Mouse (Mus musculus): ENCODE data around the gene Dync1li2. TPM values are rescaled to one million over a fixed set of nuclear protein-coding genes. Genes with fewer than 3 reads are reported as not detected.
A peak's percentile ranks its signal among the peaks of the same experiment; 100 is the strongest.

Dync1li2 gene
- polyA plus RNA-seq, 1 experiment from 2014 or later: 34.4 TPM

- no peak overlapping the region for H3K9ac ChIP-seq (ENCODE audit: low read depth, low read length)
Measured at GRCm38 (mm10) chr8:104374269-104374668, 68.6 kb downstream of the Dync1li2 start.

DNA sequence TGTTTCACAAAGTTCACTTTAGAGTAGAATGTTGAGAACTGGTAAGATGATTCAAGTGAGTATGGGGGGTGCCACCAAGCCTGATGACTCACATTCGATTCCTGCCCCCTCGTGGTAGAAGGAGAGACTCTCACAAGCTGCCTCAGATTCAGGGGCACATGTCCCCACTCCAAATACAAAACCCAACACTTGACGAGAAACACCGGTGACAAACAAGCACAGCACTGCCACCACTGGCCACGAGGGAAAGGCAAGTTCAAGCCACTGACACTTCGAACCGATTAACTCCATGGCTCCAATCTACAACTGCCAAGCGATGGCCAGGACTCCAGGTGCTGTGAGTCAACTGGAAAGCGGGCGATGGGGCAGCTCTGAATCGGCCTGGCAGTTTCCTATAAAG lies 69.1 kb downstream of the Dync1li2 start:
- 62% methylated on average over 11 of the region's 11 CpGs for WGBS

More at GRCm38 (mm10) chr8:104374269-104374668, 68.6 kb downstream of the Dync1li2 start:
- no peaks in the 10 kb centered on the region for H3K9me3 ChIP-seq (replicated peaks; ENCODE audit: low read length)
- H3K4me1 ChIP-seq (replicated peaks; ENCODE audit: insufficient read depth, low read length): peaks cover 16% of the 10 kb centered on the region
- DNase-seq (ENCODE audit: low spot score) (no peak), ATAC-seq (replicated peaks; ENCODE audit: low FRiP score, low read depth) (no peak)
- H3K4me3 ChIP-seq (replicated peaks; ENCODE audit: low read depth, low read length): no peak overlapping the region
- H3K36me3 ChIP-seq (ENCODE audit: insufficient read depth, low read length): no peaks in the 10 kb centered on the region
- H3K4me2 ChIP-seq (ENCODE audit: low read length): no peak overlapping the region
- peak overlapping the region; percentile 81 for H3K27ac ChIP-seq
- H3K27me3 ChIP-seq (ENCODE audit: insufficient read depth, low read length): no peaks in the 10 kb centered on the region
- TF ChIP-seq CTCF (IDR thresholded peaks at IDR 0.05; ENCODE audit: low read depth): no peak
- whole genome bisulfite sequencing: 57% methylated on average over 11 of the region's 11 CpGs

DNA sequence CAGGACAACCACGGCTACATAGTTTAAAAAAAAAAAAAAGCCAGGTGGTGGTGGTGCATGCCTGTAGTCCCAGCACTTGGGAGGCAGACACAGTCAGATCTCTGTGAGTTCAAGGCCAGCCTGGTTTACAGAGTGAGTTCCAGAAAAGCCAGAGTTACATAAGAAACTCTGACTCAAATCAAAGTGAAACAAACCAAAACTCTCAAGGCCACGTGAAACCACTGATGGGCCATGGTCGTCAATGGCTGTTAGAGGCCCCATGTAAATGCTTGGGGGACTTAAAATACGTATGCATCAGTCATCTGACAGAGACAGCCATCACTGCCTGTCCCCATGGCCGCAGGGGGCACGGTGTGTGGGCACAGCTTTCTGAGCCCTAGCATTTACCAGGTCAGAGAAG lies 71.7 kb downstream of the Dync1li2 start:
- Histone ChIP-seq H3K4me1 (replicated peaks; ENCODE audit: insufficient read depth, low read length) (peaks cover 25% of the 10 kb centered on the region), H3K36me3 (ENCODE audit: insufficient read depth, low read length) (no peaks in the 10 kb centered on the region), H3K4me3 (replicated peaks; ENCODE audit: low read depth, low read length) (no peak overlapping the region), H3K9ac (ENCODE audit: low read depth, low read length) (no peak overlapping the region), H3K27me3 (ENCODE audit: insufficient read depth, low read length) (no peaks in the 10 kb centered on the region), H3K4me2 (ENCODE audit: low read length) (no peak overlapping the region), H3K9me3 (replicated peaks; ENCODE audit: low read length) (no peaks in the 10 kb centered on the region), H3K27ac (no peak overlapping the region)
- no peak for DNase-seq (ENCODE audit: low spot score)
- TF ChIP-seq CTCF (IDR thresholded peaks at IDR 0.05; ENCODE audit: low read depth): no peak
- 82% methylated on average over 6 of the region's 6 CpGs for WGBS
- no peak for ATAC-seq (replicated peaks; ENCODE audit: low FRiP score, low read depth)

More for the DNA sequence above, 69.1 kb downstream of the Dync1li2 start:
- Histone ChIP-seq H3K9me3 (replicated peaks; ENCODE audit: low read length) (no peaks in the 10 kb centered on the region), H3K4me3 (replicated peaks; ENCODE audit: low read depth, low read length) (no peak overlapping the region), H3K4me1 (replicated peaks; ENCODE audit: insufficient read depth, low read length) (peaks cover 17% of the 10 kb centered on the region), H3K9ac (ENCODE audit: low read depth, low read length) (no peak overlapping the region), H3K27me3 (ENCODE audit: insufficient read depth, low read length) (no peaks in the 10 kb centered on the region), H3K27ac (peak overlapping the region; percentile 81), H3K36me3 (ENCODE audit: insufficient read depth, low read length) (no peaks in the 10 kb centered on the region), H3K4me2 (ENCODE audit: low read length) (no peak overlapping the region)
- DNase-seq (ENCODE audit: low spot score) (no peak), ATAC-seq (replicated peaks; ENCODE audit: low FRiP score, low read depth) (no peak)
- TF ChIP-seq CTCF (IDR thresholded peaks at IDR 0.05; ENCODE audit: low read depth): peak; percentile 58

DNA sequence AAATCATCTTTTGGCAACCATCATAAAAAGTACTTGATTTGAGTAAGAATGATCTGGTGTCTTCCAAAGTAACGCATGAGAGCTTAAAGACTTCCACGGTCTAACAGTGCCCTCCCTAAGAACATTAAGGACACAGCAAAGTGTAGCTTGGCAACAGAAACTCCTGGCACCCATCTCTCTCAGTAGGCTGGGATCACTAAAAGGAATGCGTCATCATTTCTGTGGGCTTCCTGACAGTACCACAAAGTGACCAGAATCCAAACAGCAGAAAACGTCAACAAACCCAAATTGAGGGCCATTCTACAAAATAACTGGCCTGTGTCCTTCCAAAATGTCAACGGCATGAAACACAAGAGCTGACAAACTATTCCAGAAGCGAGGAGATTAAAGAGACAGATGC lies 72.8 kb downstream of the Dync1li2 start:
- 56% methylated on average over 6 of the region's 6 CpGs for WGBS
- H3K9me3 ChIP-seq (replicated peaks; ENCODE audit: low read length): no peaks in the 10 kb centered on the region
- no peak overlapping the region for H3K9ac ChIP-seq (ENCODE audit: low read depth, low read length)
- ATAC-seq (replicated peaks; ENCODE audit: low FRiP score, low read depth): no peak
- no peak overlapping the region for H3K4me2 ChIP-seq (ENCODE audit: low read length)
- no peak for TF ChIP-seq CTCF (IDR thresholded peaks at IDR 0.05; ENCODE audit: low read depth)
- H3K4me3 ChIP-seq (replicated peaks; ENCODE audit: low read depth, low read length): no peak overlapping the region
- no peak for DNase-seq (ENCODE audit: low spot score)
- peaks cover 17% of the 10 kb centered on the region for H3K4me1 ChIP-seq (replicated peaks; ENCODE audit: insufficient read depth, low read length)
- no peaks in the 10 kb centered on the region for H3K27me3 ChIP-seq (ENCODE audit: insufficient read depth, low read length)
- no peak overlapping the region for H3K27ac ChIP-seq
- no peaks in the 10 kb centered on the region for H3K36me3 ChIP-seq (ENCODE audit: insufficient read depth, low read length)

DNA sequence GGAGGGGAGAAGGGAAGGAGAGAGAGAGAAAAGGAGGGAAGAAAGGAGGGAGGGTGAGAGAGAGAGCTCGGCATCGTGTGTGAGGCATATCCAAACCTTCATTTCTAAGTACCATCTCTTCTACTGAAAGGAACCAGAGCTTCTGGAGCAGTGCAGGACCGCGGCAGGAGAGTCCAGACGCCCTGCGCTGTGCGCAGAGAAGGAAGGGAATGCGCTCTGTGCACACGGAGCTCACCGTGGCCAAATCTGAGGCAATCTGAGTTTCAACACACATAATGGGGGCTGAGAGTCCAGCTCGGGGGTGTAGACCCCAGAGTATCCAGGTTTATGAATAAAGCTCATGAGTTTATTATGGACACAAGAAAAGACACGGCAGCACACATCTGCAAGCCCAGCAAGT lies 73.3 kb downstream of the Dync1li2 start:
- Histone ChIP-seq H3K4me1 (replicated peaks; ENCODE audit: insufficient read depth, low read length) (peaks cover 12% of the 10 kb centered on the region), H3K36me3 (ENCODE audit: insufficient read depth, low read length) (no peaks in the 10 kb centered on the region), H3K4me2 (ENCODE audit: low read length) (no peak overlapping the region), H3K27ac (no peak overlapping the region), H3K9ac (ENCODE audit: low read depth, low read length) (no peak overlapping the region), H3K27me3 (ENCODE audit: insufficient read depth, low read length) (no peaks in the 10 kb centered on the region), H3K9me3 (replicated peaks; ENCODE audit: low read length) (no peaks in the 10 kb centered on the region), H3K4me3 (replicated peaks; ENCODE audit: low read depth, low read length) (no peak overlapping the region)
- DNase-seq (ENCODE audit: low spot score) (no peak), ATAC-seq (replicated peaks; ENCODE audit: low FRiP score, low read depth) (no peak)
- WGBS: 73% methylated on average over 12 of the region's 12 CpGs
- no peak for TF ChIP-seq CTCF (IDR thresholded peaks at IDR 0.05; ENCODE audit: low read depth)

Other genes with a start within 250 kb of the Dync1li2 start
- gene Tk2, start 194.5 kb downstream of the Dync1li2 start, polyA plus RNA-seq (2015; fragmentation: Nextera tagmentation; extraction: Ambion mirVana): 19.6 and 20.9 TPM in 2 replicates
- 33.4 and 37.2 TPM in 2 replicates for gene Cklf, start 192.2 kb downstream of the Dync1li2 start, polyA plus RNA-seq (2015; fragmentation: Nextera tagmentation; extraction: Ambion mirVana)
- not detected in 2 replicates for gene Cmtm2a, start 149.9 kb downstream of the Dync1li2 start, polyA plus RNA-seq (2015; fragmentation: Nextera tagmentation; extraction: Ambion mirVana)
- not detected in 2 replicates for gene Gm45711, start 133.0 kb downstream of the Dync1li2 start, polyA plus RNA-seq (2015; fragmentation: Nextera tagmentation; extraction: Ambion mirVana)
- gene Cmtm1, start 132.9 kb downstream of the Dync1li2 start, polyA plus RNA-seq (2015; fragmentation: Nextera tagmentation; extraction: Ambion mirVana): not detected in 2 replicates
- not detected in 2 replicates for gene Gm11020, start 121.5 kb downstream of the Dync1li2 start, polyA plus RNA-seq (2015; fragmentation: Nextera tagmentation; extraction: Ambion mirVana)
- gene Cmtm2b, start 120.8 kb downstream of the Dync1li2 start, polyA plus RNA-seq (2015; fragmentation: Nextera tagmentation; extraction: Ambion mirVana): not detected in 2 replicates
- gene Cmtm3, start 103.6 kb downstream of the Dync1li2 start, polyA plus RNA-seq (2015; fragmentation: Nextera tagmentation; extraction: Ambion mirVana): 125 and 132 TPM in 2 replicates
- 4.5 and 4.7 TPM in 2 replicates for gene Cmtm4, start 47.2 kb downstream of the Dync1li2 start, polyA plus RNA-seq (2015; fragmentation: Nextera tagmentation; extraction: Ambion mirVana)
- 0.52 and 0.54 TPM in 2 replicates for gene Terb1, start 66.9 kb upstream of the Dync1li2 start, polyA plus RNA-seq (2015; fragmentation: Nextera tagmentation; extraction: Ambion mirVana)
- gene Nae1, start 91.6 kb upstream of the Dync1li2 start, polyA plus RNA-seq (2015; fragmentation: Nextera tagmentation; extraction: Ambion mirVana): 87.8 and 91.8 TPM in 2 replicates
- 5.2 and 5.8 TPM in 2 replicates for gene Car7, start 91.6 kb upstream of the Dync1li2 start, polyA plus RNA-seq (2015; fragmentation: Nextera tagmentation; extraction: Ambion mirVana)
- gene Pdp2, start 148.4 kb upstream of the Dync1li2 start, polyA plus RNA-seq (2015; fragmentation: Nextera tagmentation; extraction: Ambion mirVana): 12.6 and 14.5 TPM in 2 replicates
- gene Cdh16, start 181.3 kb upstream of the Dync1li2 start, polyA plus RNA-seq (2015; fragmentation: Nextera tagmentation; extraction: Ambion mirVana): 439 and 476 TPM in 2 replicates
- gene Rrad, start 188.3 kb upstream of the Dync1li2 start, polyA plus RNA-seq (2015; fragmentation: Nextera tagmentation; extraction: Ambion mirVana): 13.5 and 15.7 TPM in 2 replicates
- gene Ciao2b, start 198.9 kb upstream of the Dync1li2 start, polyA plus RNA-seq (2015; fragmentation: Nextera tagmentation; extraction: Ambion mirVana): 92.7 and 93.0 TPM in 2 replicates